Mouse (Mus musculus): ENCODE measurements at regions not wholly inside any gene's neighbourhood (a gene's known extent, or its start where the extent isn't known, plus 50 kb on each side); places are given as distances from the start of the nearest gene placed in this dataset.

DNA sequence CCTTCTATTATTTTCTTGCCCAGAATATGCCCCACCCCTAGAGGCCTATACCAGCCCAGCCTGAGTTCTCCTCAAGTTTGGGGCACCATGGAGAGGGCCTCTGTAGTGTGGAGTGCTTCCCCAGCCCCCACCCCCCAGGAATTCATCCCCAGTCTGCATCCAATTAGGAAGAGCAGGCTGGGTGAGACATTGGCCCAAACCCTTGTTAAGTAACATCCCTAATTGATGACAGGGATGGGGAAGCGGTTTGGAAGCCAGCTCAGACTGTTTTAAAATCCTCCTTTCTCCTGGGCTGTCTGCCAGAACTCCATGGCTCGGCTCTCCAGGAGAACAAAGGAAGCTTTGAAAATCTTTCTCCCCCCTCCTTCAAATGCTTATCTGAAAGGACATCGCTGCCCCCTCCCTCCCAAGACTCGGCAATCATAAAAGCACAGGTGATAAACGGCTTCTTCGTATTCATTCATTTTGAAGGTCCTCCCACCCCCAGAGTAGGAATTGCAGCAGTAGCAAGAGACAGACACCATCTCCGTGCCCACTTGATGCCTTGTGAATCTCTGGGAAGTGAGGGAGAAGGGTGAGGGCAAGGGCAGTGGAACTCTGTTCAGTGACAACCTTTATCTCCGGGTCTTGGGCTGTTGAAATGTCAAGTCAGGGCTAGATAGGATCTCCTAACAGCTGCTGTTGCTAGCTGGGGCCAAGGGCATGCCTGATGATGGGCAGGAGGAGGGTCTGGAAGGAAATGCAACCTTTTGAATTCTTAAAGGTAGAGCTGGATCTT, 280.3 kb upstream of the 4931429L15Rik start:
- WGBS, result 16% methylated on average over 8 of the region's 8 CpGs
- Histone ChIP-seq H3K4me3 (ENCODE audit: low read depth, low read length) (no peak overlapping the region), H3K27me3 (ENCODE audit: insufficient read depth, low read length) (no peaks in the 10 kb centered on the region), H3K4me2 (ENCODE audit: low read depth, low read length, poor library complexity, severe bottlenecking) (no peak overlapping the region), H3K9me3 (ENCODE audit: low read length) (no peaks in the 10 kb centered on the region), H3K36me3 (ENCODE audit: insufficient read depth, low read length) (no peaks in the 10 kb centered on the region), H3K4me1 (ENCODE audit: insufficient read depth, low read length) (peaks cover 15% of the 10 kb centered on the region; the same call in 1 of the 2 replicates), H3K27ac (ENCODE audit: low read depth, low read length) (peak overlapping the region; percentile 48; the same call in 1 of the 2 replicates), H3K9ac (replicated peaks; ENCODE audit: low read length, poor library complexity, severe bottlenecking) (no peak overlapping the region)
- TF ChIP-seq CTCF (IDR thresholded peaks at IDR 0.05), result no peak
- ATAC-seq (ENCODE audit: low FRiP score) (0 out of 2 replicates have a peak, but pooled peaks have one; percentile 38), DNase-seq (ENCODE audit: low spot score) (peak; percentile 78)

DNA sequence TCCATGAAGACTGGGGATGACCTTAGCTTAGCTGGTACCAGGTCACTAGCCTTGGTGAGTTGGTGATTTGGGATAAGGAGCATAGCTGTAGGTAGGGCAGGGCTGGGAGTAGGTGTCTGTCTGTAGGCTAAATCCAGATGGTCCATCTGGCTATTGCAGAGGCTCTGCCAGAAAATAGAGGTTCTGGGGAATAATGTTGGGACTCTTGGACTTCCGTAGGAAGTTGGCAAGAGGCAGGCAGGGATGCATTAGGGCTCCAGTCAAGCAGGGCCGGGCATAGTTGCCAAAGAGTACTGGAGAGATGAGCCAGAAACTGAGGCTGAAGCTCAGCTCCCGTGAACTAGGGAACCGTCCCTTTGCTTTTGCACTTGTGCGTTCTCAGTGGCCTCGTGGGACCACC, 278.7 kb upstream of the 4931429L15Rik start:
- WGBS, result 92% methylated on average over 6 of the region's 6 CpGs

DNA sequence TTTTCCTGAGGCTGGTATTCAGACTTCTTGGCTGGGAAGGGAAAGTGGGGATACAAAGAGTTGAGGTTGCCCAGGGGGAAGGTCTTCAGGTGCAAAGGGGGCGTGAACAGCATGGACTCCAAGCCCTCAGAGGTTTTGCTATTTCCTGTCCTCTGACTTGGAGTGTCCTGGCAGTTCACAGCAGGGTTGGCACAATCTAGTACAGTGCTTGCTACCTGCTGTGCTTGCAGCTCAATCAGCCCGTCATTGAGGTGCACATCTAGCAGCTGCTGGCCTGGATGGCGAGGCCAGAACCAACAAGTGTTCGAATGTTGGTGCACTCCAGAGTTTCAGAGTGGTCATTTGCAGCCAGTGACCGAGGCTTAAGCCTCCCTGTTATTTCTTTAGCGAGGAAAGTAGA, 273.7 kb upstream of the 4931429L15Rik start:
- peak; percentile 49 for DNase-seq (ENCODE audit: low spot score)
- Histone ChIP-seq H3K27ac (ENCODE audit: low read depth, low read length) (no peak overlapping the region), H3K4me3 (ENCODE audit: low read depth, low read length) (no peak overlapping the region), H3K4me2 (ENCODE audit: low read depth, low read length, poor library complexity, severe bottlenecking) (no peak overlapping the region), H3K4me1 (ENCODE audit: insufficient read depth, low read length) (no peaks in the 10 kb centered on the region), H3K9ac (replicated peaks; ENCODE audit: low read length, poor library complexity, severe bottlenecking) (no peak overlapping the region), H3K36me3 (ENCODE audit: insufficient read depth, low read length) (no peaks in the 10 kb centered on the region), H3K9me3 (ENCODE audit: low read length) (no peaks in the 10 kb centered on the region), H3K27me3 (ENCODE audit: insufficient read depth, low read length) (no peaks in the 10 kb centered on the region)
- ATAC-seq (ENCODE audit: low FRiP score), result no peak
- no peak for TF ChIP-seq CTCF (IDR thresholded peaks at IDR 0.05)
- 86% methylated on average over 6 of the region's 6 CpGs for WGBS

More for the DNA sequence above, 278.7 kb upstream of the 4931429L15Rik start:
- Histone ChIP-seq H3K27ac (ENCODE audit: low read depth, low read length) (no peak overlapping the region), H3K4me2 (ENCODE audit: low read depth, low read length, poor library complexity, severe bottlenecking) (no peak overlapping the region), H3K27me3 (ENCODE audit: insufficient read depth, low read length) (no peaks in the 10 kb centered on the region), H3K4me1 (ENCODE audit: insufficient read depth, low read length) (peaks cover 15% of the 10 kb centered on the region; the same call in 1 of the 2 replicates), H3K9me3 (ENCODE audit: low read length) (no peaks in the 10 kb centered on the region), H3K9ac (replicated peaks; ENCODE audit: low read length, poor library complexity, severe bottlenecking) (no peak overlapping the region), H3K36me3 (ENCODE audit: insufficient read depth, low read length) (no peaks in the 10 kb centered on the region), H3K4me3 (ENCODE audit: low read depth, low read length) (no peak overlapping the region)
- TF ChIP-seq CTCF (IDR thresholded peaks at IDR 0.05), result no peak
- ATAC-seq (ENCODE audit: low FRiP score) (no peak), DNase-seq (ENCODE audit: low spot score) (no peak)

DNA sequence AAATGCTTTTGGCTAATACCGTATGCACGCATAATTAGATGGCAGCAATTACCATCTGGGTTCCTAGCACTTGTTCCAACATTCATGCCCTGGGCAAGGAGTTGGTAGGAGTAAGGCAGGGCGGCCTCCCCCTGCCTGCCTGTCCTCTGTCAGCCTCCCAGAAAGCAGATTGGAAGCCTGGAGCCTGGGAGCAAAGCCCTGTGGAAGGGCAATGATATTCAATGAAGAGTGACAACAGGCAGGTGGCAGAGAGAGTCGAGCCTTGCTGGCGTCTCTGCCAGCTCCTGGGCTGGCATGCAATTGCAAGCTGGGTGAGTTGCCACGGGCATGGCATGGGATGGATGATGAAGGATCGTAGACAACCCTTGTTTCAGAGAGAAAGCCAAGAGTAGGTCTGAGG, 273.1 kb upstream of the 4931429L15Rik start:
- WGBS, result 76% methylated on average over 7 of the region's 7 CpGs
- DNase-seq (ENCODE audit: low spot score) (peak; percentile 79), ATAC-seq (ENCODE audit: low FRiP score) (no peak)
- H3K27me3 ChIP-seq (ENCODE audit: insufficient read depth, low read length), result no peaks in the 10 kb centered on the region
- TF ChIP-seq CTCF (IDR thresholded peaks at IDR 0.05), result no peak
- no peaks in the 10 kb centered on the region for H3K4me1 ChIP-seq (ENCODE audit: insufficient read depth, low read length)
- H3K4me3 ChIP-seq (ENCODE audit: low read depth, low read length), result no peak overlapping the region
- H3K9ac ChIP-seq (replicated peaks; ENCODE audit: low read length, poor library complexity, severe bottlenecking), result no peak overlapping the region
- no peaks in the 10 kb centered on the region for H3K36me3 ChIP-seq (ENCODE audit: insufficient read depth, low read length)
- H3K4me2 ChIP-seq (ENCODE audit: low read depth, low read length, poor library complexity, severe bottlenecking), result no peak overlapping the region
- H3K9me3 ChIP-seq (ENCODE audit: low read length), result no peaks in the 10 kb centered on the region
- H3K27ac ChIP-seq (ENCODE audit: low read depth, low read length), result no peak overlapping the region

DNA sequence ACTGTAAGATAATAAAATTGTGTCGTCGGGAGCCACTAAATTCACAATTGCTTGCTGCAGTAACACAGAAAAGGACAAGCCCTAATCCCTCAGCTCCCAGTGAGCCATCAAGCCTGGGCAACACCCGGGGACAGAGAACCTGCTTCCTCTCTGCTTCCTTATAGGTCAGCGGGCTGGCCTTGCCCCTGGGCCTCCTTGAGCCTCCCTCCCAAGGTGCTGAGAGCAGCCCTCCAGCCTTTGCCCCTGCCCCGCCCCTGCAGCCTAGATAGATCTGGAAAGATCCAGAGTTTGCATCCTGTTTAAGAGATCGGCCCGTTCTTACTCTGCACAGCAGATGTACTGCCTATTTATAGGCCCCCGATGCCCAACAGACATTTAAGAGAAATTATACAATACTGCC, 267.0 kb upstream of the 4931429L15Rik start:
- TF ChIP-seq CTCF (IDR thresholded peaks at IDR 0.05), result no peak
- Histone ChIP-seq H3K9ac (replicated peaks; ENCODE audit: low read length, poor library complexity, severe bottlenecking) (no peak overlapping the region), H3K27ac (ENCODE audit: low read depth, low read length) (no peak overlapping the region), H3K36me3 (ENCODE audit: insufficient read depth, low read length) (no peaks in the 10 kb centered on the region), H3K4me3 (ENCODE audit: low read depth, low read length) (no peak overlapping the region), H3K27me3 (ENCODE audit: insufficient read depth, low read length) (no peaks in the 10 kb centered on the region), H3K4me2 (ENCODE audit: low read depth, low read length, poor library complexity, severe bottlenecking) (no peak overlapping the region), H3K4me1 (ENCODE audit: insufficient read depth, low read length) (no peaks in the 10 kb centered on the region), H3K9me3 (ENCODE audit: low read length) (no peaks in the 10 kb centered on the region)
- no peak for DNase-seq (ENCODE audit: low spot score)
- WGBS, result 73% methylated on average over 8 of the region's 8 CpGs
- no peak for ATAC-seq (ENCODE audit: low FRiP score)

DNA sequence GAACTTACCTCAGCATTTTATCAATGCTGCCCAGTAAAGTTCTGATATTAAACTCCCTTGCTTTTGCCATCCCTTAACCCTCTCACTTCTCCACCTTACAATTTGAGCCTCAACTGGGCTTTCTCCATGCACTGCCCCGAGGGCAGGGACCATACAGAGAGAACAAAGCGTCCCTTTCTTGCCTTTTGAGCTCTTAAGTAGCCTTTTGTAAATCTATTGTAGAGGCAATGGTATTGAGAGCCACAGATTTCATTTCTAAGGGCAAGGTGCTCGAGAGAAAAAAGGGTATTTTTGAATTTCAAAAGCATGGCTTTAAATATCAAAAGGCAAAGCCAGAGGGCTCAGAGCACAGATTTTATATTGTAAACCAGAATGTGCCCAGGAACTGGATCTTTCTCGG, 262.1 kb upstream of the 4931429L15Rik start:
- Histone ChIP-seq H3K4me3 (ENCODE audit: low read depth, low read length) (no peak overlapping the region), H3K27me3 (ENCODE audit: insufficient read depth, low read length) (no peaks in the 10 kb centered on the region), H3K4me2 (ENCODE audit: low read depth, low read length, poor library complexity, severe bottlenecking) (no peak overlapping the region), H3K4me1 (ENCODE audit: insufficient read depth, low read length) (no peaks in the 10 kb centered on the region), H3K9me3 (ENCODE audit: low read length) (no peaks in the 10 kb centered on the region), H3K9ac (replicated peaks; ENCODE audit: low read length, poor library complexity, severe bottlenecking) (no peak overlapping the region), H3K36me3 (ENCODE audit: insufficient read depth, low read length) (no peaks in the 10 kb centered on the region), H3K27ac (ENCODE audit: low read depth, low read length) (no peak overlapping the region)
- TF ChIP-seq CTCF (IDR thresholded peaks at IDR 0.05), result no peak
- DNase-seq (ENCODE audit: low spot score) (no peak), ATAC-seq (ENCODE audit: low FRiP score) (no peak)
- 13% methylated on average over 4 of the region's 4 CpGs for WGBS
